Mouse (Mus musculus) embryonic fibroblast, embryonic 13.5 days (primary cell): ENCODE measurements around the gene Cct8. TPM values are rescaled to one million over a fixed set of nuclear protein-coding genes. Genes with fewer than 3 reads are reported as not detected.
A peak's percentile ranks its signal among the peaks of the same experiment; 100 is the strongest.

ENCODE experiments used
- H3K27ac ChIP-seq: 2 replicates; pipeline ENCODE4 v1.5.1; 2012; ENCODE audit warnings: low read length, control low read depth, inconsistent platforms; ENCODE audit not compliant: insufficient read depth
- H3K4me1 ChIP-seq: 2 replicates; pipeline ENCODE4 v1.6.1; 2011; ENCODE audit warnings: low read length; ENCODE audit not compliant: control insufficient read depth, insufficient read depth
- H3K4me3 ChIP-seq: 2 replicates; pipeline ENCODE4 v1.5.1; 2011; ENCODE audit warnings: mild to moderate bottlenecking, control low read depth, low read length; ENCODE audit not compliant: insufficient read depth
- CTCF ChIP-seq: IDR thresholded peaks from 2 replicates; pipeline ENCODE4 v1.5.1; 2011; ENCODE audit warnings: mild to moderate bottlenecking, control low read depth, low read length, moderate library complexity, borderline replicate concordance; ENCODE audit not compliant: insufficient read depth
- POLR2A ChIP-seq: IDR thresholded peaks from 2 replicates; pipeline ENCODE4 v1.6.1; 2011; ENCODE audit warnings: low read depth, mild to moderate bottlenecking, control low read depth, low read length, moderate library complexity
- polyA plus RNA-seq: library from polyadenylated mRNA; stranded (reverse); fragments of >200 nt; gene quantifications from 2 replicates; pipeline ENCODE4 v1.2.4, GENCODE M21; 2011; ENCODE audit warnings: low read depth; ENCODE audit not compliant: missing spikeins, insufficient read length

The Cct8 gene
- polyA plus RNA-seq, 1 experiment: 356 TPM

- TF ChIP-seq CTCF (no peak), POLR2A (no peak)
- Histone ChIP-seq H3K4me1 (peaks cover 8% of the 10 kb centered on the region), H3K4me3 (no peak overlapping the region), H3K27ac (no peak overlapping the region)
Observed at GRCm38 (mm10) chr16:87453226-87453625, 42.4 kb downstream of the Cct8 start.

- Histone ChIP-seq H3K27ac (no peak overlapping the region), H3K4me1 (no peaks in the 10 kb centered on the region), H3K4me3 (no peak overlapping the region)
- no peak for TF ChIP-seq CTCF
Observed at GRCm38 (mm10) chr16:87445528-87445927, 50.1 kb downstream of the Cct8 start.

- Histone ChIP-seq H3K4me1 (no peaks in the 10 kb centered on the region), H3K4me3 (no peak overlapping the region), H3K27ac (no peak overlapping the region)
- TF ChIP-seq POLR2A (no peak), CTCF (no peak)
Observed at GRCm38 (mm10) chr16:87445110-87445509, 50.6 kb downstream of the Cct8 start.

GRCm38 (mm10) chr16:87444071-87444470 lies 51.6 kb downstream of the Cct8 start:
- no peak overlapping the region for H3K27ac ChIP-seq
- no peak overlapping the region for H3K4me3 ChIP-seq
- H3K4me1 ChIP-seq: no peaks in the 10 kb centered on the region
- TF ChIP-seq POLR2A (no peak), CTCF (no peak)

- H3K4me1 ChIP-seq: no peaks in the 10 kb centered on the region
Observed at GRCm38 (mm10) chr16:87443245-87443644, 52.4 kb downstream of the Cct8 start.

GRCm38 (mm10) chr16:87442291-87442690 lies 53.4 kb downstream of the Cct8 start:
- Histone ChIP-seq H3K4me3 (no peak overlapping the region), H3K4me1 (no peaks in the 10 kb centered on the region), H3K27ac (no peak overlapping the region)
- TF ChIP-seq POLR2A (no peak), CTCF (no peak)

More at GRCm38 (mm10) chr16:87443245-87443644, 52.4 kb downstream of the Cct8 start:
- H3K27ac ChIP-seq: no peak overlapping the region
- TF ChIP-seq CTCF (no peak), POLR2A (no peak)
- no peak overlapping the region for H3K4me3 ChIP-seq

GRCm38 (mm10) chr16:87441089-87441488 lies 54.6 kb downstream of the Cct8 start:
- H3K4me3 ChIP-seq: peak overlapping the region; percentile 91
- no peak overlapping the region for H3K27ac ChIP-seq
- H3K4me1 ChIP-seq: no peaks in the 10 kb centered on the region
- TF ChIP-seq CTCF (no peak), POLR2A (no peak)

- Histone ChIP-seq H3K4me1 (no peaks in the 10 kb centered on the region), H3K4me3 (peak within 1 kb of the TSS; percentile 91)
- peak; percentile 77 for TF ChIP-seq POLR2A
- TF ChIP-seq CTCF: no peak
Observed at GRCm38 (mm10) chr16:87440184-87440686, 55.4 kb downstream of the Cct8 start, which contains the start of gene Rwdd2b. TSS of gene Rwdd2b (minus strand) at chr16:87440573.

GRCm38 (mm10) chr16:87438697-87439096 lies 57.0 kb downstream of the Cct8 start:
- no peaks in the 10 kb centered on the region for H3K4me1 ChIP-seq
- H3K4me3 ChIP-seq: no peak overlapping the region
- H3K27ac ChIP-seq: no peak overlapping the region
- no peak for TF ChIP-seq POLR2A
- TF ChIP-seq CTCF: no peak

More at GRCm38 (mm10) chr16:87440184-87440686, 55.4 kb downstream of the Cct8 start, which contains the start of gene Rwdd2b:
- peak within 1 kb of the TSS; percentile 87 for H3K27ac ChIP-seq

GRCm38 (mm10) chr16:87437096-87437495 lies 58.6 kb downstream of the Cct8 start:
- Histone ChIP-seq H3K4me1 (no peaks in the 10 kb centered on the region), H3K27ac (no peak overlapping the region), H3K4me3 (no peak overlapping the region)
- TF ChIP-seq POLR2A (no peak), CTCF (no peak)
